Mouse (Mus musculus) midbrain, embryonic 10.5 days (tissue): ENCODE data around the gene Grin3b. TPM values are rescaled to one million over a fixed set of nuclear protein-coding genes. Genes with fewer than 3 reads are reported as not detected.
"Not testable (repeated sequence)": the region's sequence is repeated elsewhere in the genome, so short reads cannot be mapped to it uniquely, and the experiment has no call there.

Source experiments
- DNase-seq: peaks from one replicate; pipeline ENCODE4 v3.0.0-alpha.2; 2017; ENCODE audit warnings: low spot score
- H3K27ac ChIP-seq: fragments of 300-500 bp; sonication (generic); replicated peaks from 2 replicates; pipeline ENCODE4 v1.5.1; 2016; ENCODE audit warnings: mild to moderate bottlenecking
- H3K27me3 ChIP-seq: fragments of 300-500 bp; sonication (generic); 2 replicates; pipeline ENCODE4 v1.6.1; 2016; ENCODE audit warnings: low read depth, mild to moderate bottlenecking; ENCODE audit not compliant: poor library complexity, severe bottlenecking
- H3K36me3 ChIP-seq: fragments of 300-500 bp; sonication (generic); 2 replicates; pipeline ENCODE4 v1.6.1; 2016; ENCODE audit warnings: mild to moderate bottlenecking, moderate library complexity
- H3K4me1 ChIP-seq: fragments of 300-500 bp; sonication (generic); 2 replicates; pipeline ENCODE4 v1.6.1; 2016
- H3K4me3 ChIP-seq: fragments of 300-500 bp; sonication (generic); 2 replicates; pipeline ENCODE4 v1.5.1; 2016; ENCODE audit warnings: mild to moderate bottlenecking, moderate library complexity
- H3K9me3 ChIP-seq: fragments of 300-500 bp; sonication (generic); replicated peaks from 2 replicates; pipeline ENCODE4 v1.6.1; 2016; ENCODE audit warnings: mild to moderate bottlenecking
- WGBS: fragments of 180-500 bp; shearing (Covaris S2); methylation state at CpG from one replicate; pipeline ENCODE4 v1.1.7; 2016; 5-methylcytosine and 5-hydroxymethylcytosine counted together
- polyA plus RNA-seq: library from polyadenylated mRNA; unstranded; fragments of >200 nt; fragmentation: Nextera tagmentation; extraction: Ambion mirVana; gene quantifications from 2 replicates; pipeline ENCODE4 v1.2.1, GENCODE M21; 2016

Gene Grin3b
- polyA plus RNA-seq, 1 experiment from 2014 or later: 0.30 TPM

- DNase-seq, H3K9me3 ChIP-seq: not testable (repeated sequence)
- Histone ChIP-seq H3K27ac (0 out of 2 replicates have a peak overlapping the region, but pooled peaks have one; percentile 89), H3K27me3 (peaks cover 15% of the 10 kb centered on the region; the same call in 1 of the 2 replicates), H3K4me3 (peak overlapping the region; percentile 80), H3K36me3 (peaks cover 33% of the 10 kb centered on the region), H3K4me1 (peaks cover 46% of the 10 kb centered on the region)
- WGBS: 35% methylated on average over 10 of the region's 10 CpGs
These were observed 11.1 kb upstream of the Grin3b start for GRCm38 (mm10) chr10:79959412-79959811.

DNA sequence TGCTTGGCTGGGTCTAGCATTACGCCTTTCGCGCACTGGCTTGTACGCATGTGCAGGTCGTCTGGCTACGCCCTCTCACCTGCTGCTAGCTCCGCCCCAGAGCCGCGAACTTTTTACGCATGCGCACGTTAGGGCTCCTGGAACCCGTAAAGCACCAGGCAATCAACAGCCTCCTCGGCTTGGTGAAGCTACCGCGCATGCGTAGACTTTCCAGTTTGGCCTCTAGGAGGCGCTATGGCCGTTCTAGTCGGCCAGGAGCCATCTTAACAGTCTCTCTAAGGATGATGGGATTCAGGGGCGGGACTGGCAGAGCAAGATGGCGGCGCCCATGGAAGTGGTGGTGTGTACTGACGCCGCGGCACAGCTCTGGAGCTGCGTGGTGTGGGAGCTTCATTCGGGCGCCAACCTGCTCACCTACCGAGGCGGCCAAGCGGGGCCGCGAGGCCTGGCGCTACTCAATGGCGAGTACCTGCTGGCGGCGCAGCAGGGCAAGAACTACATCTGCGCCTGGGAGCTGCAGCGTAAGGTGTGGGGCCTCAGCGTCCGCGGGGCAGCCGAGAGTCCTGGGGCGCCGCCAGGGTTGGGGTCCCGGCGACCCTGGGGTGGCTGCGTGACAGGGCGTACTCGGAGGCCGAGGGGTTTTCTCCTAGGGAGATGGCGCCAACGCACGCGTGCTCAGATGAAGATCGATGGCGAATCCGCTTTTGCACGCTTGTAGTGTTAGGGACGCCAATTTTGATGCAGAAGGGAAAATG, 10.5 kb upstream of the Grin3b start, which contains the start of gene Wdr18:
Gene Wdr18, plus strand, starts transcription at position 306 of the 755 bp plus-strand sequence.
- Histone ChIP-seq H3K27ac (peak within 1 kb of the TSS; percentile 89), H3K4me1 (peaks cover 45% of the 10 kb centered on the region), H3K36me3 (peaks cover 39% of the 10 kb centered on the region), H3K27me3 (peaks cover 14% of the 10 kb centered on the region; the same call in 1 of the 2 replicates), H3K4me3 (peak within 1 kb of the TSS; percentile 80), H3K9me3 (no peaks in the 10 kb centered on the region)
- peak; percentile 100 for DNase-seq
- under 1% methylated on average over 61 of the region's 61 CpGs for WGBS

DNA sequence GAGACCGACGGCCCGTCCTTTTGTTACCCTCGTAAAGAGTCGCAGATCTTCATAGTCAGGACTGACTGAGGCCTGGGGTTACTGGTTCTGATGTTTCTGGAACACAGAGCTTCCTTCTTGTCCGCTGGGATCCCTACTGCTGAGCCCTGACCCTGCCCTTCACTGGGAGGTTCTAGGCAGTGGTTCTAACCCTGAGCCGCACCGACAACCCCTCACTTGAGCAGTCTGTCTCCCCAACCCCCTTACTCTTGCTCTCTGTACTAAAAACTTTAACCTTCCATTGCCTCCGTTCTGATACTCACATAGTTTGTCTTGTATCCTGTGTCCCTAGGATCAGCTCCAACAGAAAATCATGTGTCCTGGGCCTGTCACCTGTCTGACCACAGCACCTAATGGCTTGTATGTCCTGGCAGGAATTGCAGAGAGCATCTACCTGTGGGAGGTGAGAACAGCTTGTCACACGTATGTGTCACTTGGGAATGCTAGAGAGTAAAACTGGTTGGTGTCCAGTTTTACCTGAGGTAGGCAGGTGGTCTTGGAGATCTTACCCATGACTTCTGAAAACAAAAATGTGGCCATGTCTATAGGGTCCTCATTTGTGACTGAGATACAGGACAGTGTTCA, 9.7 kb upstream of the Grin3b start:
- peaks cover 38% of the 10 kb centered on the region for H3K4me1 ChIP-seq
- WGBS: 22% methylated on average over 10 of the region's 10 CpGs
- H3K27ac ChIP-seq: peak overlapping the region; percentile 89
- DNase-seq: no peak
- peaks cover 6% of the 10 kb centered on the region; the same call in 1 of the 2 replicates for H3K27me3 ChIP-seq
- peak overlapping the region; percentile 80 for H3K4me3 ChIP-seq
- peaks cover 47% of the 10 kb centered on the region for H3K36me3 ChIP-seq
- no peaks in the 10 kb centered on the region for H3K9me3 ChIP-seq

DNA sequence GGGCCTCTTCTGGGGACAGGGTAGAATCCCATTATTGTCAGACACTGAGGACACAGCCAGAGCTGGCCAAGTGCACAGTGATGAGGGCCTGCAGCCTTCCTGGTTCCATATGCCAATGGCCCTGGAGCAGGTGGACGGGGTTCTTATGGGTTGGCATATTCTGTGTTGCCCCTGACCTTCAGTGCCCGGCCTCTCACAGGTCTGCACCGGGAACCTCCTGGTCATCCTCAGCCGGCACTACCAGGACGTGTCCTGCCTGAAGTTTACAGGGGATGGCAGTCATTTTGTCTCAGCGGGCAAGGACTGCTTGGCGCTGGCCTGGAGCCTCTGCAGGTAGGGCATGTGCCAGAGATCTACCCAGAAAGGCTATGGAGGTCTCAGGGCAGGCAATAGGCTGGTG, 5.8 kb upstream of the Grin3b start:
- WGBS: 94% methylated on average over 7 of the region's 7 CpGs
- Histone ChIP-seq H3K27ac (no peak overlapping the region), H3K4me1 (peaks cover 18% of the 10 kb centered on the region), H3K9me3 (no peaks in the 10 kb centered on the region), H3K27me3 (peaks cover 19% of the 10 kb centered on the region), H3K36me3 (peaks cover 78% of the 10 kb centered on the region), H3K4me3 (no peak overlapping the region)
- no peak for DNase-seq

- peaks cover 78% of the 10 kb centered on the region for H3K36me3 ChIP-seq
- peaks cover 14% of the 10 kb centered on the region for H3K4me1 ChIP-seq
- no peaks in the 10 kb centered on the region for H3K9me3 ChIP-seq
- no peak overlapping the region for H3K4me3 ChIP-seq
- no peak for DNase-seq
- 90% methylated on average over 5 of the region's 5 CpGs for WGBS
- H3K27ac ChIP-seq: no peak overlapping the region
- H3K27me3 ChIP-seq: peaks cover 25% of the 10 kb centered on the region
These were observed 5.2 kb upstream of the Grin3b start for GRCm38 (mm10) chr10:79965325-79965724.

- H3K9me3 ChIP-seq: no peaks in the 10 kb centered on the region
- WGBS: 91% methylated on average over 5 of the region's 5 CpGs
- DNase-seq: no peak
- no peak overlapping the region for H3K27ac ChIP-seq
- peaks cover 42% of the 10 kb centered on the region for H3K27me3 ChIP-seq
- H3K4me3 ChIP-seq: no peak overlapping the region
- H3K36me3 ChIP-seq: peaks cover 69% of the 10 kb centered on the region
- peaks cover 13% of the 10 kb centered on the region for H3K4me1 ChIP-seq
These were observed 3.6 kb upstream of the Grin3b start for GRCm38 (mm10) chr10:79966886-79967400.

DNA sequence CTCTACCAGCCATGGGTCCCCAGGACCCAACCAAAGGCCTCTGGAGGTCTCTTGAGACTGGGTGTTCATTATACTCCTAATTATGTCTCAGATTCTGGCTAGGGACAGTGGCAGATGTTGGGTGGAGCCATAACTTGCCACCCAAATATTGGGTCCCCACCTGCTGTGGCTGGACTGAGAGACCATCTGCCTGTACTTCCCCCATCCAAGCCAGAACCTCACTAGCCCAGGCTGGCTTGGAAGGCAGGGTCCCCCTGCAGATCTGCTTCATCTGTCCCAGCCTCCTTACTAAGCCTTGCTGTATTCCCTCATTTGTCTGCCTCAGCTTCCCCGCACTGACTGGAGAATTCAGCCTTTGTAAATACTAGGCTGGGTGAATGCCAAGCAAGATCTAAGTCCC, 2.3 kb upstream of the Grin3b start:
- Histone ChIP-seq H3K36me3 (peaks cover 57% of the 10 kb centered on the region), H3K4me1 (peaks cover 13% of the 10 kb centered on the region), H3K27me3 (peaks cover 54% of the 10 kb centered on the region), H3K9me3 (no peaks in the 10 kb centered on the region), H3K27ac (no peak overlapping the region), H3K4me3 (no peak overlapping the region)
- WGBS: 82% methylated on average over 1 of the region's 1 CpGs
- no peak for DNase-seq

- Histone ChIP-seq H3K4me1 (peaks cover 13% of the 10 kb centered on the region), H3K27ac (no peak overlapping the region), H3K36me3 (peaks cover 53% of the 10 kb centered on the region), H3K27me3 (peaks cover 63% of the 10 kb centered on the region), H3K4me3 (no peak overlapping the region), H3K9me3 (no peaks in the 10 kb centered on the region)
- DNase-seq: no peak
- WGBS: 19% methylated on average over 3 of the region's 3 CpGs
These were observed 1.4 kb upstream of the Grin3b start for GRCm38 (mm10) chr10:79969124-79969568.

DNA sequence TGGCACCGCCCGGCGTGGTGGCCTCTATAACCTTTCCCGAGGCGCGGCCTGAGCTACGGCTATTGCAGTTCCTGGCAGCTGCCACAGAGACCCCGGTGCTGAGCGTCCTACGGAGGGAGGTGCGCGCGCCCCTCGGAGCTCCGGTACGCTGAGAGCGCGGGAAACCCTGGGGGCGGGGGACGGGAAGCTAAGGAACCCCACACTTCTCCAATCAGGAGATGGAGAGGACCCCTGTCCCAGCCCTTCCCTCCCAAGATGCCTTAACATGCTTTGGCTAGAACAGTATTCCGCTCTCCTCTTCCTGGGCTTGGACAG, 625 bp downstream of the Grin3b start:
- no peaks in the 10 kb centered on the region for H3K9me3 ChIP-seq
- H3K4me1 ChIP-seq: peaks cover 13% of the 10 kb centered on the region
- peak overlapping the region; percentile 52; the same call in 1 of the 2 replicates for H3K27ac ChIP-seq
- H3K36me3 ChIP-seq: peaks cover 51% of the 10 kb centered on the region
- DNase-seq: peak; percentile 42
- 4% methylated on average over 21 of the region's 21 CpGs for WGBS
- peaks cover 69% of the 10 kb centered on the region for H3K27me3 ChIP-seq
- peak overlapping the region; percentile 53 for H3K4me3 ChIP-seq

DNA sequence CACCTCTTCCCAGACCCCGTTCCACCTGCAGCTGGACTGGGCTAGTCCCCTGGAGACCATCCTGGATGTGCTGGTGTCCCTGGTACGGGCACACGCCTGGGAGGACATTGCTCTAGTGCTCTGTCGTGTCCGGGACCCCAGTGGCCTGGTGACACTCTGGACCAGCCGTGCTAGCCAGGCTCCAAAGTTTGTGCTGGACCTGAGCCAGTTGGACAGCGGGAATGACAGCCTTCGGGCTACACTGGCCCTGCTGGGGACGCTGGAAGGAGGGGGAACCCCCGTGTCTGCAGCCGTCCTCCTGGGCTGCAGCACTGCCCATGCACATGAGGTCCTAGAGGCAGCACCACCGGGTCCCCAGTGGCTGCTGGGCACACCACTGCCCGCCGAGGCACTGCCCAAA, 2.3 kb downstream of the Grin3b start:
- peaks cover 13% of the 10 kb centered on the region for H3K4me1 ChIP-seq
- no peak overlapping the region for H3K27ac ChIP-seq
- 0 out of 2 replicates have a peak, but pooled peaks cover 8% of the 10 kb centered on the region for H3K9me3 ChIP-seq
- peaks cover 51% of the 10 kb centered on the region for H3K36me3 ChIP-seq
- H3K4me3 ChIP-seq: no peak overlapping the region
- peaks cover 83% of the 10 kb centered on the region for H3K27me3 ChIP-seq
- 83% methylated on average over 14 of the region's 14 CpGs for WGBS
- DNase-seq: no peak

DNA sequence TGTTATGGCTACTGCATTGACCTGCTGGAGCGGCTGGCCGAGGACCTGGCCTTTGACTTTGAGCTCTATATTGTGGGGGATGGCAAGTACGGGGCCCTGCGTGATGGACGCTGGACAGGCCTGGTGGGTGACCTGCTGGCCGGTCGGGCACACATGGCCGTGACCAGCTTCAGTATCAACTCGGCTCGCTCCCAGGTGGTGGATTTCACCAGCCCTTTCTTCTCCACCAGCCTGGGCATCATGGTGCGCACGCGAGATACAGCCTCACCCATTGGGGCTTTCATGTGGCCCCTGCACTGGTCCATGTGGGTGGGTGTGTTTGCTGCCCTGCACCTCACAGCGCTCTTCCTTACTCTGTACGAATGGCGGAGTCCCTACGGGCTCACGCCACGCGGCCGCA, 3.6 kb downstream of the Grin3b start:
- Histone ChIP-seq H3K4me3 (no peak overlapping the region; the same call in 1 of the 2 replicates), H3K9me3 (0 out of 2 replicates have a peak, but pooled peaks cover 8% of the 10 kb centered on the region), H3K27ac (no peak overlapping the region), H3K27me3 (peaks cover 75% of the 10 kb centered on the region), H3K4me1 (peaks cover 13% of the 10 kb centered on the region), H3K36me3 (peaks cover 54% of the 10 kb centered on the region)
- 92% methylated on average over 21 of the region's 21 CpGs for WGBS
- DNase-seq: no peak

GRCm38 (mm10) chr10:79974668-79975067, 4.2 kb downstream of the Grin3b start:
- Histone ChIP-seq H3K27me3 (peaks cover 69% of the 10 kb centered on the region), H3K4me3 (no peak overlapping the region), H3K27ac (no peak overlapping the region), H3K36me3 (peaks cover 60% of the 10 kb centered on the region), H3K4me1 (peaks cover 15% of the 10 kb centered on the region), H3K9me3 (0 out of 2 replicates have a peak, but pooled peaks cover 8% of the 10 kb centered on the region)
- no peak for DNase-seq
- 92% methylated on average over 8 of the region's 8 CpGs for WGBS
